Mouse (Mus musculus): Measurements from ENCODE around the gene Zbtb24.

The Zbtb24 gene

DNA sequence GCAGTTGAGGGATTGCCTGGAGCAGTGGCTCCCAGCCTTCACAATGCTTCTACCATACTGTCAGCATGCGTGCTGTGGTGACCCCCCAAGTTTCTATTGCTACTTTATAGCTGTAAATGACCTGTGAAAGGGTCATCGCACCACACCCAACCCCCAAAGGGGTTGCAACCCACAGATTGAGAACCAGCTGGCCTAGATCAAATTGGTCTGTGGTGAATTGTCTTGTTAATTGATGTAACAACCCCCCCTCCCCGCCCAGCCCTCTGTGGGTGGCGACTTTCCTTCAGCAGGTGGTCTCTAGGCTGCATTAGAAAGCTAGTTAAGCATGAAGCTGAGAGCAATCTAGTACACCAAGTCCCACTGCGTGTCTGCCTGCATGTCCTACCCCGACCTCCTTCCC is 17.1 kb downstream of the Zbtb24 start:
- DNase-seq: no peak

DNA sequence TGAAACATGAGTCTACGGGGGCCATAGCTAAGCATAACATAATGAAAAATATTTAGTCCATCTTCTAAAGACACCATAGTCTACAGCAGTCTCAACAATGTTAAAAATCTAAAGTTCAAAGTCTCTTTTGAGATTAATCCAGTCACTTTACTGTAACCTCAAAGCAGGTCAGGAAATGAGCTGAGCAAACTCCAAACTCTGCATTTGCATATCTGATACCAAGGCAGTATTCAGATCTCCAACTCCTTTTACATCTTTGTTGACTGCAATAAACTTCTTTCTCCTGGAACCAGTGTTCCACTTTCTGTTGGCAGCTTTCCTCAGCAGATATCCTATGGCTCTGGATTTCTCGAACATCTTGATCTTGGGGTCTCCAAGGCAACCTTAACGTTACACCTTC is 20.5 kb downstream of the Zbtb24 start:
- no peak for DNase-seq

- DNase-seq: no peak
Measured at GRCm38 (mm10) chr10:41472534-41472933, 22.4 kb downstream of the Zbtb24 start.

GRCm38 (mm10) chr10:41472962-41473481 is 22.8 kb downstream of the Zbtb24 start:
- DNase-seq: no peak

DNA sequence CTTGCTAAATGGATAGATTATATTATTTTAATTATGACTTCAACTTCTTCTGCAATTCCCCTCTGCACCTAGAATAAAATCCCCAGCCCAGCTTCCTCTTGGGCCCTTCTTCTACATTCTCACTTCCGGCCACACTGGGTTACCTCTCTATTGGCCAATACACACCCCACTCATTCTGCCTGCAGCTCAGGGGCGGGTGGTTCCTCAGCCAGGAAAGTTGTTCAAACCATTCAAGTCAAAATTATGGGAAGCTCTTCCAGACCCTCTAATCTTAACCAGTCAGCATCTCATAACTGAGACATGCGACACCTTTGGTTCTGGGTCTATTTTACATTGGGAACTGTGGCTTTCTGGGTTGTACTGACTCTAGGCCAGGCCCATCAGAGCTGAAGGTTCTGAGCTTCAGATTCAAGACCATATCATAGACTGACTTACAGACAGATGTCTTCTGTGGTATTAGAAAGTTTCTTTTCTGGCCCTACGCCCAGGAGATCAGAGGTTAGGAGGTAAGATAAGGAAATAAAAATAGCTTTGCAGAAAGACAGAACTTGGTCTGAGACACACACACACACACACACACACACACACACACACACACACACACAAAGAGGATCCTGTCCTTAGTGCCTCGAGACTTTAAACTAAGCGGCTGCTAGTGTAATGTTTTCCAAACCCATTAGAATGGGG is 23.7 kb downstream of the Zbtb24 start:
- DNase-seq: no peak

GRCm38 (mm10) chr10:41474981-41475391 is 24.8 kb downstream of the Zbtb24 start:
- no peak for DNase-seq

- DNase-seq: no peak
Measured at GRCm38 (mm10) chr10:41476171-41477017, 26.2 kb downstream of the Zbtb24 start, which contains the start of gene Mical1. TSS of gene Mical1 (plus strand) at chr10:41476314.

DNA sequence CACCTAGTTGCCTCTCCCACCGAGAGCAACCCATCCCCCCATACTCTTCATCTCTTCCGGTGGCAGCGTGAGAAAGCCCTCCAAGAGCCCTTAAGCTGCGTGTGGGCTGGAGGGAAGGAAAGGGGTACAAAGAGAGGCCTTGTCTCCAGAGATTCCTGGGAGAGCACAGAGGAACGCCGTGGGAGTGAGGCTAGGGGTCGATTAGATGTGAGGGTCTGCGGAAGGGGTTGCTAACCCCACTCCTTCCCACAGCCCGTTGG is 26.8 kb downstream of the Zbtb24 start:
- no peak for DNase-seq

DNA sequence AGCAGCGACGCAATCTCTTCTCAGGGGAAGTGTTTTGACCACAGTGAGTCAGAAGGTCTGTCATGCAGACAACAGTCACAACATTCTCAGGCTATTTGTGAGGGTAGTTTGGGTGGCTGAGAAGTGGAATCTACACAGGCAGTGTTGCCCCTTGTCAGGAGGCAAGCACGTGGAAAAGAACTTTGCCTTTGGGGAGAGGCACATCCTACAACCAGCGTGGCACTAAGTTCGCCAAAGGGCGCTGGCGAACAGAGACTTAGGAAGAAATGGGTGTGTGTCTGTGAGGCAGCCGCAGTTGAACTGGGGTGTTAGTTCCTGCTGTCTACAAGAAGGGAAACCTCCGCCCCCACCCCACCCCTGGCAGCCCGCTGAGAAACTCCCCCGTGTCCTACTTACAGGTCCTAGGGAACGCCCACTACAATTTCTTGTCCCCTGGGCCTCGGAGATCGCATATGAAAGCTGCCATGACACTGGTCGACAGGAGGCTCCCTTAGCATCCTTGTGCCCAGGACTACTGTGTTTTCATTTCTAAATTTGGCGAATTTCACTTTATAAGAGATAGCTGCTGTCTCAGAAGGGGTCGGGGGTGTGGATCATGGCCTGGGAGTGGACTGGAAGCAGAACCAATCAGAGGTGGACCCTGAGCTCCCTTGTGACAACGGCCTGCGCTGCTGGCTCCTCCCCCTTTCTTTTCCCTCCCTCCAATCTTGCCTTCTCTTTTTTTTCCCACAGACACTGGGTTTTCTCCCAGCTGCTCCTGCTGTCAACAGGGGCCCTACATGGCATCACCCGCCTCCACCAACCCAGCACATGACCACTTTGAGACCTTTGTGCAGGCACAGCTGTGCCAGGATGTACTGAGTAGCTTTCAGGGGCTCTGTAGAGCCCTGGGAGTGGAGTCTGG is 27.3 kb downstream of the Zbtb24 start:
- DNase-seq: peak; percentile 60

DNA sequence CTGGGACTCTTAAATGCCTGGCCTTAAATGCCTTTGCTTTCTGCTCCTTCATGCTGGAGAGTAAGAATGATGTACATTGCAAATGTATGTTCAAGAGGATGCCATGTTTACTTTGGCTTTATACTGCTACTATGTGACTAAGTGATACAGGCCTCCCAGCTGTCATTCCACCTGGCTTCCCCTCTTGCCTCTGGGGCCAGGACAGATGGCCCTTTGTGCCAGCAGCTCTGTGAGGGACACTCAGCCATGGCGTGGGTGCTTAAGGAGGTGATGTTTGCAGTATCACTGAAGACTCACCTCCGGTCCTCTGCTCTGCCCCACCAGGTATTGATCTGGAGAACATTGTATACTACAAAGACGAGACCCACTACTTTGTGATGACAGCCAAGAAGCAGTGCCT is 29.8 kb downstream of the Zbtb24 start:
- no peak for DNase-seq

- no peak for DNase-seq
Measured at GRCm38 (mm10) chr10:41480938-41481880, 31.0 kb downstream of the Zbtb24 start.

- no peak for DNase-seq
Measured at GRCm38 (mm10) chr10:41482446-41482845, 32.3 kb downstream of the Zbtb24 start.

GRCm38 (mm10) chr10:41485778-41486177 is 35.6 kb downstream of the Zbtb24 start:
- DNase-seq: no peak

DNA sequence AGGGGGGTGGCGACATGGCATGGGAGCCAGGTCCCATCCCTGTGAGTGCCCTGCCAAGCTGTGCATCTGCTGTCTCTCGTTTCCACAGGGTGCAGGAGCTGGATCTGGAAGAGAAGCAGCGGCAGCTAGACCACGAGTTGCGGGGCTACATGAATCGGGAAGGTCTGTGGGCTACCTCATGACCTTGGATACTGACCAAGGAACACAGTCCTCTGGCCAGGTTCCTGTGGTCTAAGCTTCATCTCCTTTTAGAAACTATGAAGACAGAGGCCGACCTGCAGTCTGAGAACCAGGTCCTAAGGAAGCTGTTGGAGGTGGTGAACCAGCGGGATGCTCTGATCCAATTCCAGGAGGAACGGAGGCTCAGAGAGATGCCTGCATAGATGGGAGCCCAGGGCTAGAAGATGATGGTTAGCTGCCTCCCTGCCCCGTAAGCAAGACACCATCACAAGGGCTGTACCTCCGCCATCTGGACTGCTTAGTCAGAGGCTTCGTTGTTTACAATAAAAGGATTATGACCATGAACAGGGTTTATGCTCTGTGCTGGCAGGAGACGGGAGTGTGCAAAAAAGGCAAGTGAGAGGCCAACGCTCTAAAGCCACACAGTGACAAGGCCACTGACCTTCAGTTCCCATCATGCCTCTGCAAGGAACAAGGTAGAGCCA is 36.5 kb downstream of the Zbtb24 start:
- DNase-seq: no peak

- no peak for DNase-seq
Measured at GRCm38 (mm10) chr10:41488877-41489276, 38.7 kb downstream of the Zbtb24 start.

- DNase-seq: peak; percentile 62
Measured at GRCm38 (mm10) chr10:41489294-41489693, 39.1 kb downstream of the Zbtb24 start.

GRCm38 (mm10) chr10:41489708-41490517 is 39.7 kb downstream of the Zbtb24 start, which contains the start of the genes Smpd2 and Ppil6:
TSS of gene Smpd2 (minus strand) at chr10:41490369.
TSS of gene Ppil6 (plus strand) at chr10:41490439.
- DNase-seq: peak; percentile 96

DNA sequence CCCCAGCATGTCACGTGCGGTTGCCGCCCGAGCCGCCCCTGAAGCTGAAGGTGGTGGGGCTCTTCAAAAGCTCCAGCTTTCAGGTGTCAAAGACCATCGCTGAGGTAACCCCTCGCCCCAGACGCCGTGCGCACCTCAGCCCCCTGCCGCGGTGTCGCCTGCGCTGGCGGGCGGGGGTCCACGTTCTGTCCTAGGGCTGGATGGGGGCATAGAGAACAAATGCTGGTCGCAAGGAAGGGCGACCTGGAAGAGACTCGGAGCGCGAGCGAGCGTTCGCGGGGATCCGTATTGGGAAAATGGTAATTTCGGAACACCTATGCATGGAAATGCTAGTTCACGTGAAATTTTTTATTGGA is 40.3 kb downstream of the Zbtb24 start:
- DNase-seq: no peak

DNA sequence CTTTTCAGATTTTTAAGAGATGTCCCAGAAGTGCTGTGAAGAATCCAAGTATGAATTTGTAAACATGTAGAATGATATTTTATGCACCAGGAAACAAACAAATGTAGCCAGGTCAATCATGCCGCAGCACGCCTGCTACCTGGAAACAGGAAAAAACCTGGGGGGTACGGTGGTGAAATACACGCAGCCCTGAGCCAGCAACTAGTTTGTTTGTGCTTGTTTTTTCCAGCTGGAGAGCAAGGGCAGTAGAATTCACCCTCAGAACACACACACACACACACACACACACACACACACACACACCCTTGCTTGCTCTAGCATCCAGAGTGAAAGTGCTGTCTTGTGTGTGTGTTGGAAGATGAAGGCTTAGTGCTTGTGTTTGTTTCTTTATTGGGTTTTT is 40.9 kb downstream of the Zbtb24 start:
- DNase-seq: peak; percentile 32

- peak; percentile 84 for DNase-seq
Measured at GRCm38 (mm10) chr10:41500941-41501340, 50.8 kb downstream of the Zbtb24 start.
